Mouse (Mus musculus): ENCODE results near the gene Bcar3.
A peak's percentile ranks its signal among the peaks of the same experiment; 100 is the strongest.

The Bcar3 gene

GRCm38 (mm10) chr3:122511721-122512619, 218.0 kb downstream of the Bcar3 start:
- no peak for DNase-seq (ENCODE audit: low read depth, low spot score)

- no peak for DNase-seq (ENCODE audit: low read depth, low spot score)
These were observed 218.9 kb downstream of the Bcar3 start for GRCm38 (mm10) chr3:122512725-122513375.

DNA sequence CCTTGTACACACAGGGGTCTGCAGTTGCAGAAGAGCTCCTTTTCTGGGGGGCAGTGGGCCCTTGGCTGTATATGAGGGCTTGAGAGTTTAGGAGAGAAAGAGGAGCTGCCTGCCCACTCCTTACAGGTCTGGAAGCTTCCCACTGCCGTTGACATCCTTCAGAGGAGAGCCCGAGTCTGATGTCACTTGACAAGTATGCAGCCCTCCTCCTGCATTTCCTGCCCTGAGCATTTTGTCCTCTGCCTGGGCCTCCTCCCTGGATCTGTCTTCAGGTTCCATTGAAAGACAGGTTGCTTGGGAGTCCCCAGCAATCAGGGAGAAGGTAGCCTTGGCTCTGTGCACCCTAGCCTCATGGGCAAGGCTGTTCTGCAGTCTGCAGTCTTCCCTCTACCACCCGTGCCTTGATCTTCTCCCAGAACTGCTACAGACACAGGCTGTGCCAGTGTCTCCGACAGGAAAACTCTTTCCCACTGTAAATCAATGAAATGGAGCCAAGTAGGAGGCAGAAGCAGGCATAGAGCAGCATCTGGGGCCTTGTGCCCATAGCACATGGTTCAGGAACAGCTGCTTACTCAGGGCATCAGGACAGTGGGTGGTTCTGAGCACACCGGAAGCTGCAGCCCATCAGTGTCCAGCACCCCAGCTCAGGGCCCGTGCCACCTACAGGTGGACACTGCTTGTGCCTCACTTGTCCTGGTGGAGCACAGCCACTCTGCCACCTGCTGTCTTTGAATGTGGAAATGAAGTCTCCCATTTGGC, 221.8 kb downstream of the Bcar3 start:
- no peak for DNase-seq (ENCODE audit: low read depth, low spot score)

DNA sequence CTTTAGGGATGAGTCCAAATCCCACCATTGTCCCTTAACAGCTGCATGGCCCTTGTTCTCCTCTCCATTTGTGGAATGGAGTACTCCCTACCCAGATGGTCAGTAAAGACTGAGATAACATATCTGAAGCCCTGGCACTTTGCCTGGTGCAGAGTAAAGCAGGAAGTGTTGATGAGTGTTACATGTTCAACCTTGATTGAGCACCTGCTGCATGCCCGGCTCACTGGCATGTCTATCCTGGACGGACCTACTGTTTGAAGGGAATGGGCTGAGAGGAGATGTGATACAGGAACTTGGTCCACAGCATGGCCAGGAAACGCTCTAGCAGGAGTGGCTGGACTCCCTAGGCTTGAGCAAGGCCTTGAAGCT, 222.4 kb downstream of the Bcar3 start:
- no peak for DNase-seq (ENCODE audit: low read depth, low spot score)

- DNase-seq (ENCODE audit: low read depth, low spot score): no peak
These were observed 223.8 kb downstream of the Bcar3 start for GRCm38 (mm10) chr3:122517726-122518125.

- DNase-seq (ENCODE audit: low read depth, low spot score): no peak
These were observed 224.3 kb downstream of the Bcar3 start for GRCm38 (mm10) chr3:122518231-122518736.

DNA sequence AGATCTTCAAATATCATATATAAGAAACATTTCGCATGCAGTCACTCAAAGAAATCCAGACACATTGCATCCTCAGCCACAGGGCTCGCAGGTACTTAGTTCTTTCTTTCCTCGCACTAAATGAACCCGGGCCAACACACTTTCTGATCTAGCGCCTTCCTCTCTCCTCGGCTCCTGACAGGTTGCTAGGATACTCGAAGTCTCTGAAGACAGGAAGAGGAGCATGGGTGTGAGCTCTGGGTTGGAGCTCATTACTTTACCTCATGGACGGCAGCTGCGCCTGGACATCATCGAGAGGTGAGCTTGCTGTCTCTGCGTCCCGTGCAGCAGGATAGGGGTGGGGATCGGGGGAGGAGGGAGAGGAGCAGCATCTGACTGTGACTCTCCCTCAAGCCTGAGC, 225.1 kb downstream of the Bcar3 start:
- no peak for DNase-seq (ENCODE audit: low read depth, low spot score)

DNA sequence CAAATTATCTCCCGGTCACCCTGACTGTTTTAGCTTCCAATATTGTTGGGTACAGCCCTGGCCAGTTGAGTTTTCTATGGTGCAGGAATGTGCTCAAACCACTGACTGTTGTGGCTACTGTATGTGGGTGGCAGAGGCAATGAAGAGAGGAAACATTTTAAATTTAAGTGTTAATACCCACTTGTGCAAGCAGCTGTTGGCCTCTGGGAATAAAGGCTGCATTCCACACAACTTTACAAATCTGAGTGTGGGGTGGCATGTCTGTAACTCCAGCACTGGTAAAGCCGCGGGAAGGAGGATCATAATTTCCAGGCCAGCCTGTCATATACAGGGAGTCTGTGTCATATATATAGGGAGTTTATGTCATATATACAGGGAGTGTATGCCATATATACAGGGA, 226.4 kb downstream of the Bcar3 start:
- DNase-seq (ENCODE audit: low read depth, low spot score): no peak

DNA sequence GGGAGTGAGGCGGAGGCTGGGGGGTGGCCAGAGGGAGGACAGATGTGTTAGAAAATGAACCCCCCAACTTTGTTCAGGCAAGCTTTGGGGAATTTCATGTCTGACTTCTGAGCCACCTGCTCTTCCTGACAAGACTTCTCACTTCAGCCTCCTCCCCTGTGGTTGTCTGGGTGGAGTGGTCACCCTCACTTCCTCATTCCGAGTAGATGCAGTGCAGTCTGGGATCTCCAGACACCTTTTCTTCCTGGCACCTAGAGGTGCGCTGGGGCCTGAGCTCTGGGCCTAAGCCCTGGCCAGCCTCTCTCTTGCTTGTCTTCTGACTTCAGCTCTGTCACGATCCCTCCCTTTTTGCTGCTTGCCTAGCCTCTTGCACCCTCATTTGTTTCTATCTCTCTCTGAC, 226.9 kb downstream of the Bcar3 start:
- peak; percentile 41 for DNase-seq (ENCODE audit: low read depth, low spot score)

GRCm38 (mm10) chr3:122521294-122521693, 227.4 kb downstream of the Bcar3 start:
- peak; percentile 3 for DNase-seq (ENCODE audit: low read depth, low spot score)

DNA sequence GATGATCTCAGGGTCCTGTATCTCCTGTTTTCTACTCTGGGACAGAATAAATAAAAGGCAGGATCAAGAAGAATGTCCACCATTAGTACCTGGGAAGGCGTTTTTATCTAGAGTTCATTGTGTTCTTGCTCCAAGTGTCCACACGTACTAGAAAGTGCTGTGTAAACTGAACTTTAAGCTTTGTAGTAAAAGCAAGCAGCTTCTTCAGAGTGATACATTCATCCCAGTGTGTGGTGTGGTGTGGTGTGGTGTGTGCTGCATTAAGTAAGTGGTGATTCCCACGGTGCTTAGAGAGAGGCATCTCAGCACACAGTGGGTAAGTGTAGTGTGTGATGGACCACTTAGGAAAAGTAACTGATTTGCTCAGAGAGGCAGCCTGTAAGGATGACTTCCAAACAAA, 234.5 kb downstream of the Bcar3 start:
- DNase-seq (ENCODE audit: low read depth, low spot score): no peak

DNA sequence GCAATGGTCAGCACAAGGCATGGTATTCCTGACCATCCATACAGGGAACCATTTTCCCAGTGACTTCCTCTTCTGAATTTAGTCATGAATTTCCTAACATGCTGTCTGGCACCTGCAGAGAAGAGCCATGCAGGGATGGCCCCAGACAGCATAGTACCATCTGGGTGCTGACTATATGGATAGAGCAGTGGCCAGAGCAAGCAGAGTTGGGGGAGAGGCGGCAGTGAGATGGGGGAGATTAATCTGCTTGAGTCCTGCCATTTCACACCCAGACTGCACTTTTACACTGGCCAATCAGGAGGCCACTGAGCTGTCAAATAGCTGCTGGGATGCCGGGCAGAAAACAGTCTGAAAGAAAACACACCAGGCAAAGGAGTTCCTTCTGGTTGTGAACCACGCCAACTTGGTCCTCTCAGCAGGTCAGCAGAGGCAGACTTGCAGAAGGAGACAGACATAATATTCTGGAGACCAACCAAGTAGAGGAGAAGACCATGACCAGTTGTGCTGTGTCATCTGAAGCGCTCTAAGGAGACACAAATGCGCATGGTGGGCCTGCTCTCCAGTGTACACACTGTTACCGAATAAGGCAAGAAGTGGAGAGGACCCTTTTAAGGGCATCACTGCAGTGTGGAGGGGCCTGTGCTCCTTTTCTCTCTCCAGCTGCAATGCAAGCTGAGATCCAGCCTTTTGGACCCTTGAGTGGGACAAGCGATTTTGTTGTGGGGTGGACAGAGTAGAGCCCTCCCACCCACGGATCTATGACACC, 242.2 kb downstream of the Bcar3 start:
- no peak for DNase-seq (ENCODE audit: low read depth, low spot score)

- no peak for DNase-seq (ENCODE audit: low read depth, low spot score)
These were observed 244.9 kb downstream of the Bcar3 start for GRCm38 (mm10) chr3:122538851-122539250.

DNA sequence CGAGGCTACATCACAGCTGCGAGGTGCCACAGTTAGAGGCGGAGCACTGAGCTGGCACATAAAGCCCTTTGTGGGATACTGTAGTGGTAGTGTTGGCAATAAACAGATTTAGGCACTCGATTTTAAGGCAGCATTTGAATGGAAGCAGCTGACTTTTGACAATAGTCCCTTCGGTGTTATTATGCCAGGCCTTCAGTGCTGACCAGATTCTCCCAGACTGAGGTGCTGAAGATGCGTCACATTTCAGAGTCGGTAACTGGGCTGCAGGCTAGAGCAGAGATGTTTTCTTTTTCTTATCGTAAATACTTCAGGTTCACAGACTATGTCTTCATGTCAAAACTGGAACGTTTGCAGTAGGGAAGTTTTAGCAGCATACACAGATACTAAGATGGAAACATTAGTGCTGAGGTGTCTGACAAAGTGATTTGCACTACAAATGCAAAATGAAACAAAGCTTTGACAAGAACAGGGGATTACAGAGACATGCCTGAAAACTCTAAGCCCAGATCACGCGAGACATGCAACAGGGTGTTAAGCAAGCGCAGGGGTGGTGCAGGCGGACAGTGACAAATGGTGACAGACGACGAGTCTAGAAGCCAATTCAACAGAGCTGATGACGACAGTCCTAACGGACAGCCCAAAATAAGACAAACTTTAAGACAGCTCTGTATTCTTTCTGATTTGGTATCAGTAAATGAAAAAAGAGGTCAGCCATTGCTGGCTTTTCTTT, 246.2 kb downstream of the Bcar3 start:
- no peak for DNase-seq (ENCODE audit: low read depth, low spot score)

DNA sequence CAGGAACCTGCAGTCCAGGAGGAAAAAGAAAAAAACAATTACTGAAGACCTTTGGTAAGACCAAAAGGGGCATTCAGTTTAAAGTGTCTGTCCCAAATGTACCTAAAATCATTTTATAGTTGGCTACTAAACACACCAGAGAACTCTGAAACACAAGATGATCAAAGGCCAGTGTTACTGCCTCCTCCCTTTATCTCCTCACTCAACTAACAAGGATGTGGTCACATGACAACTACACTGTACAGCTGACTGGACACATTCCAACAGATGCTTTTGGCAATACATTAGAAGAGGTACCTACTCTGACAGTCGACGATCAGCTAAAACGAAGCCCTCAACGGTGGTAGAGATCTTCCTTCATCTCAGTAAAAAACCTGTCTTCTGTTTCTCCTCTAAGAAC, 247.0 kb downstream of the Bcar3 start:
- DNase-seq (ENCODE audit: low read depth, low spot score): no peak

GRCm38 (mm10) chr3:122545346-122545745, 251.4 kb downstream of the Bcar3 start:
- DNase-seq (ENCODE audit: low read depth, low spot score): no peak

DNA sequence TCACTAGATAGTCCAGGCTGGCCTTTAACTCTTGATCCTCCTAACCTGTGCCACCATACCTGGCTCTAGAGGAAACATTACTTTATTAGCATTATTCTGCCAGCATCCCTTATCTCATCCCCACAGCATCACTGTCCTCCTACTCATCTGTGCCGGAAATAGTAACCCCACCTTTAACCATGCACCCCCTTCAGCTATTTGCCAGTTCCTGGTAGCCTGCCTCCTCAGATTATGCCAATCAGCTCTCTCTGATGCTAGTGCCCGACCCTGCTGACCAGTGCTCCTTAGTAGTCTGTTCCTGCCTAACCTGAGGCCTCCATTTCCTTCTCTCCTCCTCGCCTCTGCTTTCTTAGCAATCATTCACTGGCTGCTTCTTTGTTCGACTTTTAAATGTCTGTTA, 253.5 kb downstream of the Bcar3 start:
- DNase-seq (ENCODE audit: low read depth, low spot score): no peak

DNA sequence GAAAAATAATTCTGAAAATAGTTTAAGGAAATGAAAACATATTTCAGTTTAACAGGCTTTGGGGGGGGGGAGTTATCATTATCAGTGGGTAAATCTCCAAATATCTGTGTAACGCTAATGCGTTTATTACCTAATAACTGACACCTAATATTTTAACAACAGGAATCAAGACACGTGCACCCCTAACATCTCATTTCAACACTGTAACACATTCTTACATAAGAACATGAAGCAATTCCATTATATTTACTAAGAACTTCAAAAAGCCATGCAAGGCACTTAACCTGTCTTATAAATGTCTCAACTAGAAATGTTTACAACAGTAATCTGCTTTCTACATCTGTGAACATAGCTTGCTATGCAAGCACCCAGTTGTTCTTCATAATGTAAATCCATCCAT, 257.2 kb downstream of the Bcar3 start:
- no peak for DNase-seq (ENCODE audit: low read depth, low spot score)

DNA sequence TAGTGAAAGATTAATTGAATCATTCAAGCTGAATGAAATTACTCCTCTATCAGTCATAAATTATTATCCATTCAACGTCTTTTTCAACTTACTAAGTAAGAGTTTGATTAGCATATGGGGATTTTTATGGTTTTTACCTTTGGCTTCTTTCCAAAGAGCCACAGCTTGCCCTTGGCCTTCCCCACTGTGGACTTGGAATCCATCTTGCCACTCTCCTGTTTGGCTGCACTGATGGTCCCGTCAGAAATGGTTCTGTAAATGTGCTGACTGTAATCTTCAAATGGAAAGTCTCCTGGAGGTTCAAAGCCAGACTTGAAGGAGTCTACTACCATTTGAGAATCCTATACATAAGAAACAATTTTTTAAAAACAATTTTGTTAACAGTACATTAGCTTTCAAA, 263.8 kb downstream of the Bcar3 start:
- no peak for DNase-seq (ENCODE audit: low read depth, low spot score)

DNA sequence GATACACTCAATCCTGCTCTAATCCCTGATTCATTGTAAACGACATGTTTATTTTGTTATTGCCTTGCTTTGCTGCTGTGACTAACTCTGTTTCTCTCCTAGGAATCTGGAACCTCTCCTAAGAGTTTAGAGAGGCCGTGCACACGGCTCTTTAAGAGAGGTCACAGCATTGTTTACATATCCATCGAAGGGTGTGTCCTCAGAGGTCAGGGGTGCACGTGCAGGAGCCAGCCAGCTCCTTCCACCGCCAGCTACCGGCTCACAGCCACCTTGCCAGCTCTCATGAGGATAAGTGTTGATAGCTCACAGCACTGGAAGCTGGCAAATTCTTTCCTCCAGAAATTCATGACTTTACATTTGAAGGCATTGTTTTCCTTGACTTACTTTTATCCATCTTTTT, 271.3 kb downstream of the Bcar3 start:
- no peak for DNase-seq (ENCODE audit: low read depth, low spot score)

DNA sequence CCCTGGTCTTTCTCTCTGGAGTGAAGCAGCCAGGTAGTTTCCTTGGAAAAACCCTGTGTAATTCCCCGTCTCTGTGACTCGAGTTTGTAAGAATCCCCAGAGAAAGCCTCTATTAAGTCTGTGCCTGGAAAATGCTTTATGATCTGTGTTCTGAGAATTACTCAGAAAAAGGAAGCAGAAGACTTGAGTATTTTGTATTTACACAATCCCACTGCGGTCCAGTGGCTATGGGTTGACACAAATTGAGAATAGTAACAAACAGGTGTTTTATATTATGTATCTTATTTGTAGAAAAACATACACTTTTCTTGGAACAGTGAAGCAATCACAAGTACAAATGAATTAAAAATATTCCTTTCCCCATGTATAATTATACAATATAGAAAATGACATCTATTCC, 272.2 kb downstream of the Bcar3 start:
- no peak for DNase-seq (ENCODE audit: low read depth, low spot score)
